Mouse (Mus musculus): ENCODE results near the gene 1700008O03Rik. TPM values are rescaled to one million over a fixed set of nuclear protein-coding genes. Genes with fewer than 3 reads are reported as not detected.

The 1700008O03Rik gene
- polyA plus RNA-seq, 1 experiment: 0.75 TPM

GRCm38 (mm10) chr7:44355411-44355810, 30.2 kb downstream of the 1700008O03Rik start:
- Histone ChIP-seq H3K4me3 (ENCODE audit: insufficient read depth, low read depth, low read length) (no peak overlapping the region), H3K36me3 (ENCODE audit: control insufficient read depth, insufficient read depth, low read length) (no peaks in the 10 kb centered on the region), H3K27ac (ENCODE audit: insufficient read depth, low read depth, low read length) (no peak overlapping the region), H3K27me3 (replicated peaks; ENCODE audit: control insufficient read depth, insufficient read depth, low read length) (peaks cover 2% of the 10 kb centered on the region; the same call in 1 of the 2 replicates), H3K4me1 (ENCODE audit: control insufficient read depth, insufficient read depth, low read length) (no peaks in the 10 kb centered on the region)
- 79% methylated on average over 6 of the region's 6 CpGs for WGBS
- TF ChIP-seq POLR2A (IDR thresholded peaks at IDR 0.05; ENCODE audit: low read depth, low read length) (no peak), CTCF (conservative IDR thresholded peaks at IDR 0.05; ENCODE audit: insufficient read depth, insufficient read length, low read depth, low read length) (no peak)
- no peak for DNase-seq

- H3K27ac ChIP-seq (ENCODE audit: insufficient read depth, low read depth, low read length): no peak overlapping the region
- WGBS: 2% methylated on average over 35 of the region's 35 CpGs
- no peak overlapping the region for H3K4me3 ChIP-seq (ENCODE audit: insufficient read depth, low read depth, low read length)
- H3K4me1 ChIP-seq (ENCODE audit: control insufficient read depth, insufficient read depth, low read length): no peaks in the 10 kb centered on the region
- H3K36me3 ChIP-seq (ENCODE audit: control insufficient read depth, insufficient read depth, low read length): no peaks in the 10 kb centered on the region
- no peak for DNase-seq
- TF ChIP-seq POLR2A (IDR thresholded peaks at IDR 0.05; ENCODE audit: low read depth, low read length) (no peak), CTCF (conservative IDR thresholded peaks at IDR 0.05; ENCODE audit: insufficient read depth, insufficient read length, low read depth, low read length) (no peak)
- H3K27me3 ChIP-seq (replicated peaks; ENCODE audit: control insufficient read depth, insufficient read depth, low read length): peaks cover 2% of the 10 kb centered on the region; the same call in 1 of the 2 replicates
Observed at GRCm38 (mm10) chr7:44353601-44354340, 31.8 kb downstream of the 1700008O03Rik start.

DNA sequence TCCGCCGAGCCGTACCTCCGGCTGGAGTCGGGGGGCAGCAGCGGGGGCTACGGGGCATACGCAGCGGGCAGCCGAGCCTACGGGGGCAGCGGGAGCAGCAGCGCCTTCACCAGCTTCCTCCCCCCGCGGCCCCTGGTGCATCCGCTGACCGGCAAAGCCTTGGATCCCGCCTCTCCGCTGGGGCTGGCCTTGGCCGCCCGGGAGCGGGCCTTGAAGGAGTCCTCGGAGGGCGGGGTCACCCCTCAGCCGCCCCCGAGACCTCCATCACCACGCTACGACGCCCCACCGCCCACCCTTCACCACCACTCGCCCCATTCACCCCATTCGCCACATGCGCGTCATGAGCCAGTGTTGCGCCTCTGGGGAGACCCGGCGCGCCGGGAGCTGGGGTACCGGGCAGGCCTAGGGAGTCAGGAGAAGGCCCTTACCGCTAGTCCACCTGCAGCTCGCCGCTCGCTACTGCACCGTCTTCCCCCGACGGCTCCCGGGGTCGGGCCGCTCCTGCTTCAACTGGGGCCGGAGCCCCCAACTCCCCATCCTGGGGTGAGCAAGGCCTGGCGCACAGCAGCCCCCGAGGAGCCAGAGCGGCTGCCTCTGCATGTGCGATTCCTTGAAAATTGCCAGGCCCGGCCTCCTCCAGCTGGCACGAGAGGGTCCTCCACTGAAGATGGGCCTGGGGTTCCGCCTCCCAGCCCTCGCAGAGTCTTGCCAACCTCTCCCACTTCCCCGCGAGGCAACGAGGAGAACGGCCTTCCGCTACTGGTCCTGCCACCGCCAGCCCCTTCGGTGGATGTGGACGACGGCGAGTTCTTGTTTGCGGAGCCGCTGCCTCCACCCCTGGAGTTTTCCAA, 32.6 kb downstream of the 1700008O03Rik start:
- TF ChIP-seq POLR2A (IDR thresholded peaks at IDR 0.05; ENCODE audit: low read depth, low read length) (no peak), CTCF (conservative IDR thresholded peaks at IDR 0.05; ENCODE audit: insufficient read depth, insufficient read length, low read depth, low read length) (no peak)
- H3K4me3 ChIP-seq (ENCODE audit: insufficient read depth, low read depth, low read length): no peak overlapping the region
- 3% methylated on average over 71 of the region's 71 CpGs for WGBS
- no peak overlapping the region for H3K27ac ChIP-seq (ENCODE audit: insufficient read depth, low read depth, low read length)
- peaks cover 2% of the 10 kb centered on the region; the same call in 1 of the 2 replicates for H3K27me3 ChIP-seq (replicated peaks; ENCODE audit: control insufficient read depth, insufficient read depth, low read length)
- no peaks in the 10 kb centered on the region for H3K36me3 ChIP-seq (ENCODE audit: control insufficient read depth, insufficient read depth, low read length)
- no peaks in the 10 kb centered on the region for H3K4me1 ChIP-seq (ENCODE audit: control insufficient read depth, insufficient read depth, low read length)
- no peak for DNase-seq

- Histone ChIP-seq H3K4me3 (ENCODE audit: insufficient read depth, low read depth, low read length) (no peak overlapping the region), H3K27me3 (replicated peaks; ENCODE audit: control insufficient read depth, insufficient read depth, low read length) (peaks cover 2% of the 10 kb centered on the region; the same call in 1 of the 2 replicates), H3K36me3 (ENCODE audit: control insufficient read depth, insufficient read depth, low read length) (no peaks in the 10 kb centered on the region), H3K4me1 (ENCODE audit: control insufficient read depth, insufficient read depth, low read length) (no peaks in the 10 kb centered on the region), H3K27ac (ENCODE audit: insufficient read depth, low read depth, low read length) (no peak overlapping the region)
- WGBS: 4% methylated on average over 71 of the region's 71 CpGs
- DNase-seq: no peak
- no peak for TF ChIP-seq CTCF (conservative IDR thresholded peaks at IDR 0.05; ENCODE audit: insufficient read depth, insufficient read length, low read depth, low read length)
- TF ChIP-seq POLR2A (IDR thresholded peaks at IDR 0.05; ENCODE audit: low read depth, low read length): no peak
Observed at GRCm38 (mm10) chr7:44351881-44352749, 33.5 kb downstream of the 1700008O03Rik start.

GRCm38 (mm10) chr7:44350957-44351711, 34.5 kb downstream of the 1700008O03Rik start:
- Histone ChIP-seq H3K27me3 (replicated peaks; ENCODE audit: control insufficient read depth, insufficient read depth, low read length) (peaks cover 2% of the 10 kb centered on the region; the same call in 1 of the 2 replicates), H3K4me3 (ENCODE audit: insufficient read depth, low read depth, low read length) (no peak overlapping the region), H3K27ac (ENCODE audit: insufficient read depth, low read depth, low read length) (no peak overlapping the region), H3K36me3 (ENCODE audit: control insufficient read depth, insufficient read depth, low read length) (no peaks in the 10 kb centered on the region), H3K4me1 (ENCODE audit: control insufficient read depth, insufficient read depth, low read length) (no peaks in the 10 kb centered on the region)
- DNase-seq: peak; percentile 86
- TF ChIP-seq POLR2A (IDR thresholded peaks at IDR 0.05; ENCODE audit: low read depth, low read length) (no peak), CTCF (conservative IDR thresholded peaks at IDR 0.05; ENCODE audit: insufficient read depth, insufficient read length, low read depth, low read length) (peak; percentile 73)
- 4% methylated on average over 25 of the region's 25 CpGs for WGBS

- H3K27ac ChIP-seq (ENCODE audit: insufficient read depth, low read depth, low read length): no peak overlapping the region
- TF ChIP-seq CTCF (conservative IDR thresholded peaks at IDR 0.05; ENCODE audit: insufficient read depth, insufficient read length, low read depth, low read length) (no peak), POLR2A (IDR thresholded peaks at IDR 0.05; ENCODE audit: low read depth, low read length) (no peak)
Observed at GRCm38 (mm10) chr7:44349043-44349442, 36.6 kb downstream of the 1700008O03Rik start.

More at GRCm38 (mm10) chr7:44349043-44349442, 36.6 kb downstream of the 1700008O03Rik start:
- Histone ChIP-seq H3K27me3 (replicated peaks; ENCODE audit: control insufficient read depth, insufficient read depth, low read length) (peaks cover 2% of the 10 kb centered on the region; the same call in 1 of the 2 replicates), H3K36me3 (ENCODE audit: control insufficient read depth, insufficient read depth, low read length) (no peaks in the 10 kb centered on the region), H3K4me1 (ENCODE audit: control insufficient read depth, insufficient read depth, low read length) (no peaks in the 10 kb centered on the region), H3K4me3 (ENCODE audit: insufficient read depth, low read depth, low read length) (no peak overlapping the region)
- 33% methylated on average over 3 of the region's 3 CpGs for WGBS
- no peak for DNase-seq

Data from kidney, adult 2 months (tissue).